Mouse (Mus musculus): Measurements from ENCODE around the gene Ift80.
"Not testable (repeated sequence)": the region's sequence is repeated elsewhere in the genome, so short reads cannot be mapped to it uniquely, and the experiment has no call there.

Gene Ift80

DNA sequence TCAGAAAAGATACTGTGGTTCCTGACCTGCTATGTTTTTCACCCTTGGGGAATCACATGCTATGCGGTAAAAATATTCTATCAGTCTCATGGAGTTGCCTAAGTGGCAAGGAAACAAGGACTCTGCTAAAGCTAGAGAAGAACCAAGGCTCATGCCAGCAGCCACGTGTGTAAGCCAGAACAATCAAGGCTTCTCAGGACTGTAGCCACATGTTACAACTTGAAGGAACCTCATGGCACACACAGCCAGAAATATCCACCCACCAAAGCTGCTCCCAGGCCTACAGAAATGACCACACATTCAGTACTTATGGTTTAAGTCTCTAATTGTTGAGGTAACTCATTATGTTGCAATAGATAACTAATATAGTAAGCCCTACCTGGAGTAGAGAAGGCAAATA is 17.8 kb downstream of the Ift80 start:
- no peak for ATAC-seq (ENCODE audit: low TSS enrichment)

GRCm38 (mm10) chr3:68980898-68981297 is 23.5 kb downstream of the Ift80 start:
- peak; percentile 13; the same call in 1 of the 2 replicates for ATAC-seq (ENCODE audit: low TSS enrichment)

- no peak for ATAC-seq (ENCODE audit: low TSS enrichment)
Measured at GRCm38 (mm10) chr3:68979187-68979586, 25.2 kb downstream of the Ift80 start.

- ATAC-seq (ENCODE audit: low TSS enrichment): no peak
Measured at GRCm38 (mm10) chr3:68977696-68978095, 26.7 kb downstream of the Ift80 start.

DNA sequence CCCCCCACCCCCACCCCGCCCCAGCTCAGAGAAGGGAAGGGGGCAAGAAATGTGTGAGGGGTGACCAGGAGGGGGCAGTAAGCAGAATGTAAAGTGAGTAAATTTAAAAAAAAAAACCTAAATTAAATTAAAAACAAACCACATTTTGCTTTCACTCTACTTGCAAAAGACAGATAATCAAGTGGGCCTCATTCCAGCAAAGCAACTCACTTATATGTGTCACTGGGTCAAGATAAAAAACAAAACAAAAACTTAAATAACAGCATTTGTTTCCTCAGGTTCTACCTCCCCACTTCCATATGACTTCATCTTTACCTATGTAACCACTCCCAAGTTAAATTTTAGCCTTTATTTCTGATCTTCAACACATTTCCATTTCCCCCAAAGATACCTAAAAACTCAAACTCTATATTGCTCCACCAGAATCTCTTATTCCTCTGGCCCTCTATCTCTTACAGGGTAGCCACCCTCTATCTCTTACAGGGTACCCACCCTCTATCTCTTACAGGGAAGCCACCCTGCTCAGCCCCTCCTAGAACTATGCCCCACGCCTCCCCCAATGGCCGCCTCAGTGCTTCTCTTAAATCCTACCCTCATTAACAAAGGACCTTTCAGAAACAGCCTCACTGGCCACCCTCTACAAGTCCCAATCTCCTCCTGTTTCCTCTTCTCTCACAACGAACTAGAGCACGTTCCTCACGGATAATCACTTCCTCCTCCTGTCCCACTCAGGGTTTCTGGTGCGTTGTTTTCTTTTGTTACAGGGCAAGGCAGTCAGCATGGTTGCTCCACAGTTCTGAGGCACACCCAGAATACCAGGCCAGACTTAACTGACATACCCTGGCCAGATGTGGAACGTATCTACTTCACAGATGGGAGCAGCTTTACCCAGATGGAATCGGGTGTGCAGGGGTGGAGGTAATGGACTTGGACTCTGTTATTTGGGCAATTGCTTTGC is 28.6 kb downstream of the Ift80 start:
- no peak for ATAC-seq (ENCODE audit: low TSS enrichment)

DNA sequence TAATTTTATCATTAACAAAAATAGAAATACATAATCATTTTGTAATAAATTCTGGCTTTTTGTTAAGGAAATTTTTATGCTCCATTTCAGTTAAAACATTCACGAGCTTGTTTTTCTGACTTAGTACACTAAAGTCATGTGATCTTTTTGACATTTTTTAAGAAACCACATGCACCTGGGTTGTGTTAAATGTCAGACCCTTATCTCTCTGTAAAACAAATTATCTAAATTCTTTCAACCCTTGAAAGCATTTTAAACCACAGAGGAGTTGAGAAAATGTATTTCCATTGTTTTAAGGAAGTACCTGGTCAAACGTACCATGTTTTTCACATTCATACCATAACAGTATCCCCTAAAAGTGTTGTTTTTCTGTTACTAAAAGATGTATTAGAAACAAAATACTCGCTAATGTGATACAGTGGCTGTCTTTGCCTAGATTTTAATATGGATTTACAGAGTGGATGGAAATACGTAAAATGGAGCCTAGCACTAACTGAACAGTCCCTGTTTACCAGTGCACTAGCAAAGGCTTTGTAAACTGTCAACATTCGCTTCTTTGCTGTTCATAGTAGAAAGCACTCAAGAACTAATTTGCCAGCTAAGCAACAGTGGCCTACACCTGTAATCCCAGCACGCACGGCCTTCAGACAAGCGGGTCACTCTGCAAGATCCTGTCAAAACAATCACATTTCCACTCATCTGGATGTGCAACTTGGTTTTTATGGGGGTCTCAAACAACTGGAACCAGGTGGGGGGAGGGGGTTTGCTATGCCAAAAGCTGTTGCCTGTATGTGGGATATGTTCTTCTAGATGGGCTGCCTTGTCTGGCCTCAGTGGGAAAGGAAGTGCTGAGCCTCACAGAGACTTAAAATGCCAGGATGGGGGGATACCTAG is 29.5 kb downstream of the Ift80 start:
- no peak for ATAC-seq (ENCODE audit: low TSS enrichment)

GRCm38 (mm10) chr3:68973574-68973973 is 30.8 kb downstream of the Ift80 start:
- no peak for ATAC-seq (ENCODE audit: low TSS enrichment)

- no peak for ATAC-seq (ENCODE audit: low TSS enrichment)
Measured at GRCm38 (mm10) chr3:68969091-68969590, 35.2 kb downstream of the Ift80 start.

DNA sequence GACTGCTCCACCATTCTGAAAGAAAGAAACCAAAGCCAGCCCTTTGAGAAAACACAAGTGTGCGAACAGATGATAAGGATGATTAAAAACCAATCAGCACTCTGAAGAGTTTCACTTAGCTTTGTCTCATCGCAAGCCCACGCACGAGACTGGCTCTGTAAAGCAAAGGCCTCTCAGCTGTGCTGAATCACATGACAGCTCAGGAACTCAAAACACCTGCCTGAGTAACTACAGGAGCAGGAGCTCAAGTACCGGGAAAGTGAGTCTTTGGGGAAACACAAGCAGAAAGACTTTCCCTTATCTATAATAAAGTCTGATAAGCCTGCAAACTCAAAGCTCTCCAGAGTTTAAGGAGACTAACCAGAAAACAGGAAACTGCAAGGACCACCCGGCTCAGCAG is 37.0 kb downstream of the Ift80 start:
- no peak for ATAC-seq (ENCODE audit: low TSS enrichment)

DNA sequence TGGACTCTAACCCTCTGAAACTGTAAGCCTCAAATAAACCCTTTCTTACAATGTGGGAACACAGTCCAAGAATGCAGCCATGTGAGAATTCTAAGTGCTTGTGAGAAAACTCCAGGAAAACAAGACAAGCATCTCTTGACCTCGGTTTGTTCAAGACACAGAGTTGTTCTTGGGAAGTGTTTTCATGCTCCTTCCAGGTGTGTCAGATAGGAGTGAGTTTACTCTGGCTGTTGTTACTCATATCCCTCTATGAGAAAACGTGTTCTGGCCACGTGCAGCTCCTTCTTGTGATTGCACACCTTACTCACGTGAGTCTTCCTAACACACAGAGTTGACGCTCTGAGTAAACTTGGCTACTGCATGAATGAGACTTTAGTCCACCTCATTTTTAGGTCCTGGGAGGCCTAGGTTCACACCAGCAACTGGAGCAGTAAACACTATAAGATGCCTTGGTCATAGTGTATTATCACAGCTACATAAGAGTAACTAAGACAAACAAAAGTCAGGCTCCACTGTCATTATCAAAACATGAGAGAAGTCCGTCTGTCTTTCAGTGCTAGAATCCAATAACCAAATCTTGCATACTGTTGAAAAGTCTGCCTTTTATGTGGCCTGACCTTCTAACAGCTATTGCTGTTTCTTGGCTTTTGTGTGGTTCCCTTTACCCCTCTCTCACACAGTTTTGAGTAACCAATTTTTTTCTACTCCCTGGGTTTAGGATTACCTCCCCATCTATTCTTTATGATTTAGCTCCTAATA is 37.7 kb downstream of the Ift80 start:
- no peak for ATAC-seq (ENCODE audit: low TSS enrichment)

- no peak for ATAC-seq (ENCODE audit: low TSS enrichment)
Measured at GRCm38 (mm10) chr3:68964682-68965081, 39.7 kb downstream of the Ift80 start.

- no peak for ATAC-seq (ENCODE audit: low TSS enrichment)
Measured at GRCm38 (mm10) chr3:68957413-68957812, 47.0 kb downstream of the Ift80 start.

- ATAC-seq (ENCODE audit: low TSS enrichment): peak; percentile 91
Measured at GRCm38 (mm10) chr3:68956454-68956853, 47.9 kb downstream of the Ift80 start.

- no peak for ATAC-seq (ENCODE audit: low TSS enrichment)
Measured at GRCm38 (mm10) chr3:68954487-68954886, 49.9 kb downstream of the Ift80 start.

DNA sequence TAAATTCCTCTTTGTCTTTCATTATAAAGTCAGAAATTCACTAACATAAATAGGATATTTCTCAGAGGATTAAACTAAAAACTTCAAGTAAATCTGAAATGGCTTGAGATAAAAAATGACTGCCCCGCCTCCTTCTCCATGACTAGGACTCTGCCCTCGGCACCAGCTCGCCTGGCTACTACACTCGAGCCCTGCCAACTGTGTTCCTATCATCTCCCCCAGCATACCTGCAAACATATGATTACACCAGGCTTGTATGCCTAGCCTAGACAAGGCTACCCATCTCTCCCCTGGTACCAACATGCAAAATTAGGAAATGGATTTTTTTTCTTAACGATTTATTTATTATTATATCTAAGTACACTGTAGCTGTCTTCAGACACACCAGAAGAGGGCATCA is 51.7 kb downstream of the Ift80 start:
- no peak for ATAC-seq (ENCODE audit: low TSS enrichment)

GRCm38 (mm10) chr3:68951971-68952370 is 52.4 kb downstream of the Ift80 start:
- ATAC-seq (ENCODE audit: low TSS enrichment): not testable (repeated sequence)

DNA sequence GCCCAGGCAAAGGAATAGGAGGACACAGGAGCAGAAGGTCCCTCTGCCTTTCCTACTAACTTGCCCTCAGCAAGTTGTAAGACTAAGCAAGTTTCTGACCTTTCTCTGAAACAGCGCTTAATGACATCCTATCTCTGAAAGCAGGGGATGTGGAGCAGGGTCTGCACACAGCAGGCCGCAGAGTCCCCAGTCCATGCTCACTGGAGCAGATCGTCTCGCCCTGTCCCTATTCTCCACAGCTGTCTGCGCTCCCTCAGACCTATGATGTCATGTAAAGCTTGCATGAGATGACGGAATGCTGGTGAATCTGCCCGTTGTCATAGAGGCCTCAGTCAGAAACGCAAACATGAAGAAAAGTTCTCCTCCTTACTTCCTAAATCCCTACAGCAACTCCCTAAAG is 55.0 kb downstream of the Ift80 start:
- ATAC-seq (ENCODE audit: low TSS enrichment): no peak

DNA sequence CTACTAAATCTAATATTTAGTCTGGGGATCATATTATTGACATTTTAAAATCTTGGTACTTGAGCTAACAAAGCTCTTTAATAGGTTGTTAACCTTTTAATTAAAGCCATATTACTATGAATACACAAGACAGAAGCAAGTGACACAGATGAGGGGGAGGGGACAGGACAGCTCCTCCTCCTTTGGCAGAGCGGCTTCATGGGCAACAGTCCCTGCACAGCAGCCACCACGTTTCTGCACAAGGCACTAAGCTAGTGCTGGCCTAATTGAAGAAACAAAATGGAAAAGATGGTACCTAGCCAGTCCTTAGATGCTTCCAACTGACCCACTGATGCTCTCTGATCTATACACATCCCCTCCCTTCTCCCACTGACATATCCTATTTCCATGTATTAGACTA is 55.5 kb downstream of the Ift80 start:
- ATAC-seq (ENCODE audit: low TSS enrichment): no peak

DNA sequence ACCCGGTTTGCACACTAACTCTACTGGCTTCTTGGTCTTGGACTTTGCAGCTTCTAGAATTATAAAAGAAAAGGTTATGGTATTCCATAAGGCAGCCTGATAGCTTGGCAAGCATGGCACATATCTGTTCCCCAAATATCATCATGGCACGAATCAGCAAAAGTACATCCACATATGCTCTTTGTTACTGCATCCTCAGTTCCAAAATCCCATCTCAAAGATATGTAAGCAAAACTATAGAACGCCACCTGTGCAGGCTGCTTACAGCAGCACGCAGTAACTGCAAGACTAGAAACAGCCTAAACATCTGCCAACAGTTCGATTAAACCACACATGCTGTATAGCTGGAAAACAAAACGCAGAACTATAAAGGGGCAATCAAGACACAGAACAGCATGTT is 62.5 kb downstream of the Ift80 start:
- peak; percentile 50 for ATAC-seq (ENCODE audit: low TSS enrichment)

DNA sequence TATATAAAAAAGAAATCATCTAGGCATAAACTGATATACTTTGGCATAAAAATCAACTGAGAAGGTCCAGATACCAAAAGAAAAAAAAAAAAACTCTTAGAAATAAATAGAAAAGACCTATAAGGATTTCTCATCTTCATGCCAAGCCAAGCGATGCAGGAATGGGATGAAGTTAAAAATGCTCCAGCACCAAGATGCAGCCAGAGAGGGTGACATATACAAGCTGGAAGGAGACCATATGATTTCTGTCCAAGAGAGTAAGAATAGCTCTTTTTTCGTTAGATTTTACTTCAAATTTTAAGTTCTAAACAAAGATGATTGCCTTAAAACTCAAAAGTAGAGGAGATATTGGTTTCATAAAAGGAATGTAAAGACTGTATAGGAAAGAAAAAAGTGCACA is 64.1 kb downstream of the Ift80 start:
- peak; percentile 79 for ATAC-seq (ENCODE audit: low TSS enrichment)

DNA sequence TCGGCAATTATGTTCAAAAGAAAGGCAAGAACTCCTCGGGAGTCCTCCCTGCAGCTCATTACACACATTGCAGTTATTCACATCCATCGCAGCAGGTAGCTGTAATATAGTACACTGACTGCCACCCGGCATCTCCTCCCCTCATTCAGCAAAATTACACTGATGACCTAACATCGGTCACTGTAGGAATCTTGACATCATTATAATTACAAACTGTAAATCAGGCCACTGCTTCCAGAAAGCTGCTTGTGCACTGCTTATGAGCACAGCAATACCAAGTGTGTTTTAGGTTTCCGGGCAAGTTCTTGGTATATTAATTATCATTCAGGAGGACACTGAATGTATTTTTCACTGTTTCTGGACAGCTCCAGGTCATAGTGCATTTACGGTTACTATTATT is 65.1 kb downstream of the Ift80 start:
- no peak for ATAC-seq (ENCODE audit: low TSS enrichment)

GRCm38 (mm10) chr3:68936709-68937108 is 67.7 kb downstream of the Ift80 start:
- no peak for ATAC-seq (ENCODE audit: low TSS enrichment)

All from frontal cortex, adult (tissue).